Mouse (Mus musculus) small intestine, adult 2 months (tissue): Measurements from ENCODE around the gene Prkg1.

Experiments used
- CTCF ChIP-seq: fragments of 200-500 bp; IDR thresholded peaks from 2 replicates; pipeline ENCODE4 v1.5.1; 2012; ENCODE audit warnings: low read depth, mild to moderate bottlenecking, control low read depth, inconsistent platforms, low read length, moderate library complexity, mixed read lengths; ENCODE audit not compliant: insufficient replicate concordance, insufficient read length; ENCODE audit errors: extremely low read depth
- POLR2A ChIP-seq: fragments of 200-500 bp; IDR thresholded peaks from 2 replicates; pipeline ENCODE4 v1.6.1; 2012; ENCODE audit warnings: low read depth, mild to moderate bottlenecking, control low read depth, inconsistent platforms, low read length, moderate library complexity

- TF ChIP-seq POLR2A: no peak
- no peak for TF ChIP-seq CTCF
Observed at GRCm38 (mm10) chr19:31650452-31650851, 114.4 kb downstream of the Prkg1 start.
